Mouse (Mus musculus) thymus, adult 2 months (tissue): Measurements from ENCODE around the gene Tec.

Source experiments
- CTCF ChIP-seq: fragments of 200-500 bp; IDR thresholded peaks from 2 replicates; pipeline ENCODE4 v1.5.1; 2012; ENCODE audit warnings: mild to moderate bottlenecking, control low read depth, low read length, moderate library complexity, borderline replicate concordance; ENCODE audit not compliant: control insufficient read depth, poor library complexity, insufficient read depth; ENCODE audit errors: extremely low read depth
- POLR2A ChIP-seq: fragments of 200-500 bp; IDR thresholded peaks from 2 replicates; pipeline ENCODE4 v1.6.1; 2012; ENCODE audit warnings: mild to moderate bottlenecking, low read length, control low read depth, moderate library complexity; ENCODE audit not compliant: control insufficient read depth, poor library complexity, insufficient read depth; ENCODE audit errors: extremely low read depth

DNA sequence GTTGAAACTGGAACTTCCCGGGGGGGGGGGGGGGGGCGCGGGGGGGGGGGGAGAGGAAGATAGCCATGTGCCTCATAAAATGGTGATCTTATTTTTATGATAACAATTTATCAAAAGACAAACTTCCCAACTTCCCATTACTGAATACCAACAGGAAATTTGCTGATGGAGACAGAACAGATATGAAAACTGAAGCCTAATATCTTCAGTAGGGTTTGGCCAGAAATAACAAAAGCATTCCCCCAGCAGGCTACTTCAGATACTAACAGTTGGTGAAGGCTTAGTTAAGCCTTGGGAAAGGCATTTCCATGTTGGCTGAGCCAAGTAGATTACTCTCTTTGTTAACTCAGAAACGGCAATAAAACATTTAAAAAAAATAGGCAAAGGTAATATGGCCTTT is 21.6 kb downstream of the Tec start:
- no peak for TF ChIP-seq POLR2A
- TF ChIP-seq CTCF = no peak
